Mouse (Mus musculus) limb, embryonic 12.5 days (tissue): ENCODE measurements around the gene Ass1. TPM values are rescaled to one million over a fixed set of nuclear protein-coding genes. Genes with fewer than 3 reads are reported as not detected.

Source experiments
- ATAC-seq: fragments of 200-750 bp; cut with Nextera tagmentation; 2 replicates; pipeline ENCODE4 v1.8.0; 2017; ENCODE audit warnings: low read depth, moderate TSS enrichment; ENCODE audit not compliant: insufficient number of reproducible peaks, insufficient read depth, low FRiP score, low TSS enrichment
- H3K27ac ChIP-seq: fragments of 300-500 bp; sonication (generic); 2 replicates; pipeline ENCODE4 v1.5.1; 2016; ENCODE audit warnings: mild to moderate bottlenecking, moderate library complexity
- H3K27me3 ChIP-seq: fragments of 300-500 bp; sonication (generic); 2 replicates; pipeline ENCODE4 v1.6.1; 2016; ENCODE audit warnings: mild to moderate bottlenecking, moderate library complexity
- H3K36me3 ChIP-seq: fragments of 300-500 bp; sonication (generic); 2 replicates; pipeline ENCODE4 v1.6.1; 2016; ENCODE audit warnings: mild to moderate bottlenecking, moderate library complexity
- H3K4me1 ChIP-seq: fragments of 300-500 bp; sonication (generic); replicated peaks from 2 replicates; pipeline ENCODE4 v1.6.1; 2016
- H3K4me2 ChIP-seq: fragments of 300-500 bp; sonication (generic); 2 replicates; pipeline ENCODE4 v1.6.1; 2016; ENCODE audit warnings: mild to moderate bottlenecking, moderate library complexity
- H3K4me3 ChIP-seq: fragments of 300-500 bp; sonication (generic); replicated peaks from 2 replicates; pipeline ENCODE4 v1.5.1; 2016; ENCODE audit warnings: mild to moderate bottlenecking
- H3K9ac ChIP-seq: fragments of 300-500 bp; sonication (generic); replicated peaks from 2 replicates; pipeline ENCODE4 v1.6.1; 2016; ENCODE audit warnings: mild to moderate bottlenecking, moderate library complexity
- H3K9me3 ChIP-seq: fragments of 300-500 bp; sonication (generic); 2 replicates; pipeline ENCODE4 v1.6.1; 2016; ENCODE audit warnings: mild to moderate bottlenecking, moderate library complexity
- WGBS: fragments of 180-500 bp; shearing (Covaris S2); methylation state at CpG from one replicate; pipeline ENCODE4 v1.1.7; 2016; 5-methylcytosine and 5-hydroxymethylcytosine counted together
- polyA plus RNA-seq: library from polyadenylated mRNA; unstranded; fragments of >200 nt; fragmentation: Nextera tagmentation; extraction: Ambion mirVana; gene quantifications from 2 replicates; pipeline ENCODE4 v1.2.1, GENCODE M21; 2016

The Ass1 gene
- polyA plus RNA-seq, 1 experiment from 2014 or later: 5.5 TPM

DNA sequence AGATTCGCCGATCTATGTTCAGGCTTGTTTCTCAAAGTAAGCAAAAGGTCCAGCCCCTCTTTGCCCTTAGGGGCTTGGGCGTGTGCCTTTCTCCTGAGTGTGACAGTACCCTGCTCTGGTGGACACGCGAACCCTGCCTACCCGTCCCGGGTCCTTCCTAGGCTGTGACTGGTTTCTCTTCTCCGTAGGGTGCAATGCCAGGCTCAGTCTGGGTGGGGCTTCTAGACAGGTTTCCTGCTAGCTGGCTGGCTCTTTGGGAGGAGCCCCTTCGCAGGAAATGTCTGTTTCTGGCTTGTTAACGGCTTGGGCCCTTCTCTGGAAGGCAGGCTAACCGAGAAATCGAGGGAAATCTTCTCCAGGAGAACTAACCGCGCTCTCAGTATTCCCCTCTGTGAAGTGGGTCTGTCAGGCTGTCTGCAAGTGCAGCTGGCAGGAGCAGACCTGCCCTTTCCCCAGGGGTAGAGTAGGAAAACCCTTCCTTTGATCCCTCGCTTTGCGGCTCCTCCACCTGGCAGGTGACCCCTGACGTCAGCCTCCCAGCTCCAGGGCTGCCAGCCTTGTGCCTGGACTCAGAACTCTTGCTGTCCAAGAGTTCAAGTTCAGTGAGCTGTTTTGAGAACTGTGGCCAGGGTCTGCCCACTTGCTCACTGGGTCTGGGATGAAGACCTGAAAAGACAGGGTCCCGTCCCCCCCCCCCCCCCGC, 827 bp downstream of the Ass1 start:
- Histone ChIP-seq H3K4me2 (peak overlapping the region; percentile 96), H3K9me3 (no peaks in the 10 kb centered on the region), H3K4me3 (peak overlapping the region; percentile 45), H3K36me3 (no peaks in the 10 kb centered on the region), H3K9ac (peak overlapping the region; percentile 48), H3K27me3 (peaks cover 47% of the 10 kb centered on the region), H3K4me1 (peaks cover 17% of the 10 kb centered on the region), H3K27ac (no peak overlapping the region)
- ATAC-seq: 0 out of 2 replicates have a peak, but pooled peaks have one; percentile 37
- WGBS: 8% methylated on average over 18 of the region's 19 CpGs

DNA sequence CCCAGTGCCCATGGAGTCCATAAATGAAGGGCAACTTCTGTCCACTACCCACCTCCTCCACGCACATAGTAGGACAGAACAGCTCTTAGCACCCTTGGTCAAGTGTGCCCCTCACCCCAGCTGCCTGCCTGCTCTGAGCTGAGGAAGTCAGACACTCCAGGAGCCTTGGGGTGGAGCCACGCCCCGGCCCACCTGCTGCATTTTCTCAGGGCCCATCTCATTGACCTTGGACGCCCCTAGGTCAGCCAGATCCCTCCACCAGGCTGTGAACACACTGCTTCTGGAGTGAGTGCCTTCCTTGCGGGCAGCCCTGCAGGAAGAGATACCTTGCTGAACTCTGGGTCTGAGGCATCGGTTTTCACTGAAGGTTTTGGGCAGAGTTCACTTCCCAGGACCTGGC, 1.6 kb downstream of the Ass1 start:
- no peak for ATAC-seq
- H3K27me3 ChIP-seq: peaks cover 47% of the 10 kb centered on the region
- peaks cover 17% of the 10 kb centered on the region for H3K4me1 ChIP-seq
- H3K9ac ChIP-seq: no peak overlapping the region
- WGBS: 51% methylated on average over 6 of the region's 6 CpGs
- no peaks in the 10 kb centered on the region for H3K9me3 ChIP-seq
- H3K27ac ChIP-seq: no peak overlapping the region
- peak overlapping the region; percentile 96; the same call in 1 of the 2 replicates for H3K4me2 ChIP-seq
- no peaks in the 10 kb centered on the region for H3K36me3 ChIP-seq
- no peak overlapping the region for H3K4me3 ChIP-seq

DNA sequence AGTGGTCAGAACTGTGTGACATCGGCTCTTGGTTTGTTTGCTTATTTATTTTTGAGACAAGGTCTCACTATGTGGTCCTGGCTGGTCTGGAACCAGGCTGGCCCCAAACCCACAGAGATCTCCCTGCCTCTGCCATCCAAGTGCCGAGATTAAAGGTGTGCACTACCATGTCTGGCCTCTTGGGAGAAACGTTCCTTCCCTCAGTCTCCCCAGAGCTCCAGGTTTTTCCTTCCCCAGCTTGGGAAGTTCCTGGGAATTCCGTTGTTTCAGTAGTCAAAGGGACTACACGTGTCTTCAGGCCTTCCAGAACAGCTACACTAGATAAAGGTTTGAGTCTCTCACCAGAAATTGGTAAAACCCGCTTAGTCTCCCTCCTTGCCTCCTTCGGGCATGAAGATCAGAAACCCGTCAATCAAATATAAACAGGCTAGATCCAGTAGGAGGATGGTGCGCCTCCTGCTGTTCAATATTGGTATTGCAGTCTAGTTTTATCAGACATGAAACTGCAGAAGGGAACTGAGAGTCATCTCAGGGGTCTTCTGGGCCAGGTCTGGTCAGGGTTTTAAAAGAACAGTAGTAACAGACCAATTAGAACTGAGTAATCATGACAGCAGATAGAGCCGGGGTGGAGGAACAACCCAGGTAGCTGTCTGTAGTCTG, 2.5 kb downstream of the Ass1 start:
- H3K4me3 ChIP-seq: no peak overlapping the region
- 46% methylated on average over 10 of the region's 10 CpGs for WGBS

DNA sequence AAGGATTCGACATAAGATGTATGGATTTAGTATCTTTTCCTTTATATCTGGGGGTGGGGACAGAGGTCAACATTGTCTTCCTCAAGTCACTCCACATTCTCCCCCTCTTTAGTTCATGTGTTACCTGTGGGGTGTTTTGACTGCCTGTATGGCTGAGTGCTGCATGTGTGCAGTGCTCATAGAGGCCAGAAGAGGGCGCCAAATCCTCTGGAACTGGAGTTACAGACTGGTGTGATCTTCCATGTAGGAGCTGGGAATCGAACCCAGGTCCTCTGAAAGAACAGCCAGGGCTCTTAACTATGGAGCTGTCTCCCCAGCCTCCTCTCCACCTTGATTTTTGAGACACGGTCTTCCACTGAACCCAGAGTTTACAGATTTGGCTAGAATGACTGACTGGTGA, 3.9 kb downstream of the Ass1 start:
- H3K4me2 ChIP-seq: no peak overlapping the region
- no peaks in the 10 kb centered on the region for H3K9me3 ChIP-seq
- H3K4me1 ChIP-seq: peaks cover 17% of the 10 kb centered on the region
- no peaks in the 10 kb centered on the region for H3K36me3 ChIP-seq
- ATAC-seq: no peak
- H3K9ac ChIP-seq: no peak overlapping the region
- H3K4me3 ChIP-seq: no peak overlapping the region
- WGBS: 65% methylated on average over 4 of the region's 4 CpGs
- no peak overlapping the region for H3K27ac ChIP-seq
- peaks cover 42% of the 10 kb centered on the region for H3K27me3 ChIP-seq

More for the DNA sequence above, 2.5 kb downstream of the Ass1 start:
- Histone ChIP-seq H3K27ac (no peak overlapping the region), H3K4me2 (no peak overlapping the region), H3K4me1 (peaks cover 17% of the 10 kb centered on the region), H3K9ac (no peak overlapping the region), H3K36me3 (no peaks in the 10 kb centered on the region), H3K9me3 (no peaks in the 10 kb centered on the region), H3K27me3 (peaks cover 47% of the 10 kb centered on the region)
- ATAC-seq: no peak

DNA sequence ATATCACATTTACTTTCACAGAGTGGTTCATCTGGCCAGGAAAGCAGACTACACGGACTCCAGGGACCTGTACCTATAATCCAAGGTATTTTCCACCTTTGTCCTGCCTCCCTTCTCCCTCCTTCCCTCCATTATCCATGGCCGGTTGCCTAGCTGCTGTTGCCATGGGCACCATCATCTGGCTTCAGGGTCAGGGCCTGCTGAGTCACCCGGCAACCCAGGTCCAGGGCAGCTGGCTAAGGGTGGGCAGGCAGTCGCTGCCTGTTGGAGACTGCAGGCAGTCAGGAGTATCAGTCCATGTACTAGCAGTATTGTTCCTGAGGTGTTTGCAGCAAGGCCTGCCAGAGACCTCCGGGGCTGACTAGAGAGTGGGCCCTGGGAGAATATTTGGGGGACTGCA, 4.7 kb downstream of the Ass1 start:
- Histone ChIP-seq H3K36me3 (no peaks in the 10 kb centered on the region), H3K4me1 (peaks cover 13% of the 10 kb centered on the region), H3K27me3 (peaks cover 35% of the 10 kb centered on the region), H3K4me3 (no peak overlapping the region), H3K9ac (no peak overlapping the region), H3K27ac (no peak overlapping the region), H3K9me3 (no peaks in the 10 kb centered on the region), H3K4me2 (no peak overlapping the region)
- 70% methylated on average over 5 of the region's 5 CpGs for WGBS
- no peak for ATAC-seq

DNA sequence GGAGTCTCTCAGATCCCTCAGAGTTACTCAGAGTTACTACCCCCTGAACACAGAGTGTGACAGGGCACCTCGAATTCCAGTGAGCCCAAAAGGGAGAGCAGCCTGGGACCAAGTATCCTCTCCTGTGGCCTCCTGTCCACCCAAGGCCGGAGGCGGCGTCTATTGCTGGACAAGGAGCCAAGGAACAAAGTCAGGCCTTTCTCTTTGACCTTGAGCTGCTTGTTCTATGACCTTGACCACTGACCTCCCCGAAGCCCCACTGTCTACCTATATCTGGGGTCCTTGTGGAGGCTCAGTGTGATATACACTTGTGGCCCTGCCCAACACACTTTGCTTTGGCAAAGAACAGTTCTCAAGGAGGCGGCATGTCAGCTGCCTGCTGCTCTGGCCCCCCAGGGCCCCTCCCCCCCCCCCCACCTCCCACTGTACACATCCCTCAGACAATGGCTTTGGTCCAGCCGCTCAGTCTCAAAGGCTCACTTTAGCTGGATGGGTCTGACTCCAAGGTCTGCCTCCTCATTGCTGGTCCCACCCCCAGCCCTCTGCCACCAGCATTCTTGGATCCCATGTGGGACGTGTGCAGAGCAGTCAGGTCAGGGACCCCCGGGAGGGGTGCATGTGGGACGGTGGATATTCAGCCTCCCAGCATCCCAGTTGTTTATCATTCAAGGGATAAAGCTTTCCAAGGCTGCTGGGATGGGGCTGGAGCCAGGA, 6.3 kb downstream of the Ass1 start:
- H3K9me3 ChIP-seq: no peaks in the 10 kb centered on the region
- H3K9ac ChIP-seq: no peak overlapping the region
- no peak overlapping the region for H3K4me3 ChIP-seq
- no peak for ATAC-seq
- H3K27ac ChIP-seq: no peak overlapping the region
- peaks cover 24% of the 10 kb centered on the region for H3K27me3 ChIP-seq
- WGBS: 72% methylated on average over 10 of the region's 10 CpGs
- no peaks in the 10 kb centered on the region for H3K4me1 ChIP-seq
- H3K36me3 ChIP-seq: no peaks in the 10 kb centered on the region
- no peak overlapping the region for H3K4me2 ChIP-seq

DNA sequence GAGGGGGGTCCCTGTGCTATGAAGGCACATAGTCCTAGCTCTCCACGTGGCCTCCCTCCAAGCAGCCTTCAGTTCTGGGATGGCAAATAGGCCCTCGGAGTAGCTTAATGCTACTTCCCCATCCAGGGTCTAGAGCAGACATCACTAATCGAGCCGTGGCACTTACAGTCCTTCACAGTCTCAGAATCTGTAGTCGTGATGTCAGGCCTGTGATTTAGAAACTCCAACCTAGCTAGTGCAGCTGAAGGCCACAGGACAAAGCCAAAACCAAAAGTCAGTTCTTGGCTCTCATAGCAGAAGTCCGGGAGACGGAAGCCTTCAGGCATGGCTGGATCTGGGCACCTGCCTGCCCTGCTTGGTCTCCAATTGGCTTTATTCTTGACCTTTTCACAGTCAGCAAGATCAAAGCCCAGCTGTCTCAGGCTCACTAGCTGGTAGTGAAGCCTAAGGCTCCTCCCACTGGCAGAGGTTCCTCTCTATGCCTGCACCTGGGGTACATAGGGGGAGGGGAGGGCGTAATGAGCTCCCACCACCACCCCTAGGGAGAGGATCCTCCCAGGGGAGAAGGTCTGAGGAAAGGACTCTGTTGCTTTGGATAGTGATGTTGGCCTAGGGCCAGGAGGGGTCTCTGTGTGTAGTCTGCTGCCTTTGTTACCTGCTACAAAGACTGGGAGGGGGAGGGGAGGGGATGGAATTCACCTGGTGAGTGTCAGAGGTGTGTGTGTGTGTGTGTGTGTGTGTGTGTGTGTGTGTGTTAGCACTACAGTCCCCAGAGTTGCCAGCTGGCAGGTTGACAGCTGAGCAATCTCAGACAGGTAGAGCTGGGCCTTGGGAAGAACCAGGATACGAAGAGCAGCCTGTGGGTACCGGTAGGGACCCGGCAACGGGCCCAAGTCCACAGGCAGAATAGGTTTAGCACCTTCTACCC, 7.5 kb downstream of the Ass1 start:
- no peak overlapping the region for H3K4me2 ChIP-seq
- H3K4me1 ChIP-seq: no peaks in the 10 kb centered on the region
- H3K27ac ChIP-seq: no peak overlapping the region
- peaks cover 17% of the 10 kb centered on the region for H3K27me3 ChIP-seq
- no peaks in the 10 kb centered on the region for H3K36me3 ChIP-seq
- H3K9ac ChIP-seq: no peak overlapping the region
- no peak for ATAC-seq
- 70% methylated on average over 12 of the region's 12 CpGs for WGBS
- H3K4me3 ChIP-seq: no peak overlapping the region
- no peaks in the 10 kb centered on the region for H3K9me3 ChIP-seq

DNA sequence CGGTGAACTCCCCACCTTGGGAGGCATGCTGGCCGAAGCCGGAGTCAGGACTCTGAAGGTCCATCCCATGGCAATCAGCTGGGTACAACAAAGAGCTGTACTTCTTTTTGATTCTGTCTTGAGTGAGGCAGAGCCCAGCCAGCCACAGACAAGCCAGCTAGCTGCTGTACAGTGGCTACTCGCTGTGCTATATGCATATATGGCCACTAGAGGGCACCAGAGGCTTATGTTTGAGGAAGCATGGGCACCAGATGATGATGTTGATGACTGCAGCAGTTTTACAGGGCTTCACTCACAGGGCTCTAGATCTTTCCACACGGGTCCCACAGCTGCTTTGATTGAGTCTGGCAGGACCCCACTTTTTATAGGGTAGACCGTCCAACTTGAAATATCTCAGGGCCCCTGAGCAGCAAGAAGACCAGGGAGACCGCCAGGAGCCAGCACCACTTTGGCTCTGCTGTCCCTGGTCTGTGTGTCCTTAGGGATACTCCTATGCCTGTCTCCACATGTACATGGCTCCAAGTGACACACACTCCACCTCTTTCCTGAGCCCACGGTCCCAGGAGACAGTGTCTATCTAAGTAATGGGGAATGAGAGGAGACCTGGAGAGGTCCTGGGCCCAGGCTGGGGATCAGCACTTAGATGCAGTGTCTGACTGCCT, 13.0 kb downstream of the Ass1 start:
- Histone ChIP-seq H3K4me2 (no peak overlapping the region), H3K9ac (no peak overlapping the region), H3K4me3 (no peak overlapping the region), H3K27me3 (peaks cover 23% of the 10 kb centered on the region), H3K36me3 (no peaks in the 10 kb centered on the region), H3K27ac (no peak overlapping the region), H3K4me1 (0 out of 2 replicates have a peak, but pooled peaks cover 4% of the 10 kb centered on the region), H3K9me3 (no peaks in the 10 kb centered on the region)
- 32% methylated on average over 8 of the region's 8 CpGs for WGBS
- ATAC-seq: peak; percentile 35; the same call in 1 of the 2 replicates

DNA sequence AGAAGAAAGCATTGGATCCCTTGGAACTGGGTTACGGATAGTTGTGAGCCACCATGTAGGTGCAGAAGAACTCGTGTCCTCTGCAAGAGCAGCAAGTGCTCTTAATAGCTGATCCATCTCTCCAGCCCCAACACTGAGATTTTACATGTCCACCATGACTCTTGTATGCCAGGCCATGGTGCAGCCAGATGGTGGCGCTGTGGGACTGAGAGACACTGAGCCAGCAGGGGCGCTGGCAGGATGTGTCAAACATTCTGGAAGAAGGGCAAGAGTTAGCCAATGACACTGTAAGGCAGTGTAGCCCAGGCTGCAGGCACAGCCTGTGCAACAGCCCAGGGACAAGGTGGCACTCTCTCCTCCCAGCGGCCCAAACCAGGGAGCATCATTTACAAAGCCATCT, 14.2 kb downstream of the Ass1 start:
- Histone ChIP-seq H3K4me1 (peaks cover 16% of the 10 kb centered on the region; the same call in 1 of the 2 replicates), H3K27me3 (peaks cover 18% of the 10 kb centered on the region), H3K9ac (no peak overlapping the region), H3K4me3 (no peak overlapping the region), H3K36me3 (no peaks in the 10 kb centered on the region), H3K9me3 (no peaks in the 10 kb centered on the region), H3K27ac (no peak overlapping the region), H3K4me2 (no peak overlapping the region)
- 29% methylated on average over 5 of the region's 5 CpGs for WGBS
- 0 out of 2 replicates have a peak, but pooled peaks have one; percentile 14 for ATAC-seq

DNA sequence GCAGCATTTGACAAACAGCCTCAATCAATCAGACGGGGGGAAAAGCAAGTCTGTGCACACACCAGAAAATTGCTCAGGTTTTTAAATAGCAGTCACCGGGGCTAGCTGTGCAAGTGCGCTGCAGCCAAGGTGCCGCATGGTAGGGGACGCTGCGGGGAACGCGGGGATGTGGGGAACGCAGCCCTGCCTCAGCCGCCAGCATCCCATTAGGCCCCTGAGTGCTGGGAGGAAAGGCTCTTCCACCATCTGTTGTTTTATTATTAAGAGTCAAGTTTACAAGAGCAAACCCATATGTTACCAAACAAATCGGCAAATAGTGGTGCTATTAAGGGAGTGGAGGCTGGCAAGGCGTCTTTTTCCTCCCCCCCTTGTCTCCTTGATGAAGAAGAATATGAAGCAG, 19.2 kb downstream of the Ass1 start:
- H3K4me1 ChIP-seq: peaks cover 29% of the 10 kb centered on the region
- no peak overlapping the region for H3K9ac ChIP-seq
- H3K9me3 ChIP-seq: no peaks in the 10 kb centered on the region; the same call in 1 of the 2 replicates
- WGBS: 7% methylated on average over 12 of the region's 12 CpGs
- H3K27me3 ChIP-seq: peaks cover 9% of the 10 kb centered on the region
- H3K4me2 ChIP-seq: no peak overlapping the region
- peak overlapping the region; percentile 12; the same call in 1 of the 2 replicates for H3K27ac ChIP-seq
- no peaks in the 10 kb centered on the region for H3K36me3 ChIP-seq
- ATAC-seq: no peak
- no peak overlapping the region for H3K4me3 ChIP-seq
